Mouse (Mus musculus) E14TG2a.4 (cell line): ENCODE measurements around the gene Usp48.

Experiments
- CTCF ChIP-seq: conservative IDR thresholded peaks from 2 replicates; pipeline ENCODE4 v1.5.1; 2014; ENCODE audit warnings: low read length
- POU5F1 ChIP-seq: IDR thresholded peaks from 2 replicates; pipeline ENCODE4 v1.6.1; 2014; ENCODE audit warnings: low read length, borderline replicate concordance

- TF ChIP-seq CTCF (no peak), POU5F1 (no peak)
Measured at GRCm38 (mm10) chr4:137692107-137692902, 98.8 kb downstream of the Usp48 start.
